Mouse (Mus musculus): Measurements from ENCODE around the gene Nkd1.
A peak's percentile ranks its signal among the peaks of the same experiment; 100 is the strongest.

Gene Nkd1

DNA sequence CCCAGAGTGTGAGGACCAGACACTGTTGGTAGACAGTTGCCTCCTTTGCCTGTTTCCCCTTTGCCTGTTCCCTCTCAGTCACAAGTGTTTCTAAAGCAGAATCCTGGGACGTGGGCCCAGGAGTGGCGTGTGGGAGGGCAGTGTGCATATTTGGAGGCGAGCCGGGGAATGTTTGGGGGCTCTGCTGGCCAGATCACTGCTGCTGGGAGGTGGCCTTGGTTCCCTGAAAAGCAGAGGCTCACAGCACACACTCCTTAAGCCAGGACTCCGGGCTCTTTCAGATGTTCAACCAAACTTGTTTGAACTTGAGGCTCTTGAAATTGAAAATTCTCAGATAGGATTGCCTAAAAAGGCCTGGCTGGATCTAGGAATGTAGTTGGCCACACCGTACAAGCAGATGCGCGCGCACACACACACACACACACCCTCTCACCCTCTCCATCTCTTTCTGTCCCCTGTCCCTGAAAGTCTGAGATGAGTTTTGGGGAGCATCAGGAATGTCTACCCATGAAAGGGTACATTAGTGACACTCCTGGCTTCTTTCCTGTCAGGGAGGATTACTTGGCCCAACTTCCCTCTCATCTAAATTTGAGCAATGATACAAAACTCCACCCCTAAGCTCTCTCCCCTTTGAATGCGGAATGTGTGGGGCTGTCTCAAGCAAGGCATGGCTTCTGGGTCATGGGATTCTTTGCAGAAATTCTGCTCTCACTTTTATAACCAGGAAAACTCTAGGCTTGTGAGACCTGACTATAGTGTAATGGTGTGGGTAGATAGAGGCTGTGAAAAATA lies 55.4 kb downstream of the Nkd1 start:
- no peak for DNase-seq (ENCODE audit: low read depth)

GRCm38 (mm10) chr8:88577666-88578065 lies 56.5 kb downstream of the Nkd1 start:
- no peak for DNase-seq (ENCODE audit: low read depth)

GRCm38 (mm10) chr8:88578413-88579175 lies 57.4 kb downstream of the Nkd1 start:
- no peak for DNase-seq (ENCODE audit: low read depth)

DNA sequence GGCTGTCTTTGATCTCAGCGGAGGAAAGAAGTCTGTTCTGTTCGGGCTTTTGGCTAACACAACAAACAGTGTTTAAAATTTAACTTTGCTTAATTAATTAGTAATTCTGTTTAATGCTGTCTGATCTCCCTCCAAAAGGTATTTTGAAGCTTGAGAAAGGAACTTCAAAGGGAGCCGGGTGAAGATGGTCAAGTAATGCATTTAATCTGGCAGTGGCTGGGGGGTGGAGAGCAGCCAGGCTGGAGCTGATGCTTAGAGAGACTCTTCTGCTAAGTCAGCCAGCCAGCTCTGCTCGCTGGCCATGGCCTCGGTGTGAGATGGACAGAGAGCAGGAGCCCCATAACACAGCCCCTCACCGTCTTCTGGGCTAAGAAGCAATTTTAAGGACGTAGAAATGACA lies 58.1 kb downstream of the Nkd1 start:
- DNase-seq (ENCODE audit: low read depth): no peak

GRCm38 (mm10) chr8:88579668-88580330 lies 58.6 kb downstream of the Nkd1 start:
- no peak for DNase-seq (ENCODE audit: low read depth)

GRCm38 (mm10) chr8:88580785-88581184 lies 59.6 kb downstream of the Nkd1 start:
- DNase-seq (ENCODE audit: low read depth): no peak

- DNase-seq (ENCODE audit: low read depth): no peak
These were observed 62.7 kb downstream of the Nkd1 start for GRCm38 (mm10) chr8:88583863-88584262.

DNA sequence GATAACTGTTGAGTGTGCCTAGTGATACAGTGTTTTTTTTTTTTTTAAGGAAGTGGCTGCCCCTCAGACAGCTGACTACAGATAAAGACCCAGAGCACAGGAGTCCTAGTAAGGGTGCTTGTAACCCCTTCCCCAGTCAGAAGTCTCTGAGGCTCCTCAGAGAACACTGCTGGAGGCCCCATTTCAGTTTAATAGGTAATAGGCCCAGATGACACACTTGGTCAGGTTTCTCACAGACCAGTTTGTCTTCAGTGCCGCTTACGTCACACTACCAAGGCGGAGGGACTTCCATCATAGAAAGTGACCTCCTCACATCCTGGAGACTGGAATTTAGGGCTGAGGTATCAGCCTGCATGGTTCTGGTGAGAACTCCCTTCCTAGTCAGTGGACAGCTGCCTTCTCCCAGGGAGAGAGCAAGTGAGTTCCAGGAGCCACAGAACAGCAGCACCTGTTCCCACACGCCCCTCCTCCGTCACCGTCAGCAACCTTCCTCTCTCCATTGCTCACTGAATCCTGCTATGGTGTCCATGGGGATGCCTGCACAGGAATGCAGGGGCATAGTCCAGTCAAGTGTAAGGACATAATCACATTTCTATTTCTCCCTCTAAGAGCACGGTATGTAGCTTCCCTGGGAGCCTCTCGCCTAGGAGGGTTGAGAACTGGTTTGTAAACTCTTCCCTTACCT lies 67.2 kb downstream of the Nkd1 start:
- DNase-seq (ENCODE audit: low read depth): no peak

DNA sequence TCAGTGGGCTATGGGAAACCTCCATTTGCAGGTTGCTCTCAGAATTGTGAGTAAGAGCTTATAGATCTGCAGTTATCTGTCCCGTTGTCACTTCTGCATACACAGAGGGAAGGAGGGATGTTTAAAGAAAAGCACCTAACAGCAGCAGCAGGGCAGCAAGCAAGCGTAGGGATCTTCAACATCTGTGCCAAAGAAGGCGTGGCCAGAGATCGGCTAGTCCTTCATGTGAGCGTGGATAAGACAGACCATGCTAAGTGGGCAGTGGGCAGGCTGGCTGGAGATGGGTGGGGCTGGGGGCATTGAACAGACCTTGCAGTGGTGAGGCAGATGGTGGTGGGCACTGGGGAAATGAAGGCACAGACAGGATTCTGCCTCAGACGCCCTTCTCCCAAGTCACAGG lies 69.1 kb downstream of the Nkd1 start:
- DNase-seq (ENCODE audit: low read depth): no peak

GRCm38 (mm10) chr8:88593947-88594346 lies 72.8 kb downstream of the Nkd1 start:
- DNase-seq (ENCODE audit: low read depth): no peak

DNA sequence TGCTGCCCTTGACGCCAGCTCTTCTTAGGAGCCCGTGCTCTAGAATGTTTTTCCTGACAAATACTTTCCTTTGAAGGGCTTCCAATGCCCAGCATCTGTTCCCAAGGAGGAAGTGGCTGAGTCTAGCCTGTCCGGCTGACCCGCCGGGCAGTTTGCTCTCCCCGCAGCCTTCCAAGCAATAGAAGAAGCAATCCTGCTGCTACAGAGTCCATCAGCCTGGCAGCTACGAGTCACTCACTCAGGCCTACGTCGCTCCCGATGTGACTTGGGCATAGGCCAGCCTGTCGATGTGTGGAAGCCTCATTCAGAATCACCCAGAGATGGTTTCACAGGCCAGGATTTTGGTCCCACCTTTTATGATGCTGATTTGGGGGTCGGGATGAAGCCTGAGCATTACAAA lies 74.9 kb downstream of the Nkd1 start:
- DNase-seq (ENCODE audit: low read depth): no peak

DNA sequence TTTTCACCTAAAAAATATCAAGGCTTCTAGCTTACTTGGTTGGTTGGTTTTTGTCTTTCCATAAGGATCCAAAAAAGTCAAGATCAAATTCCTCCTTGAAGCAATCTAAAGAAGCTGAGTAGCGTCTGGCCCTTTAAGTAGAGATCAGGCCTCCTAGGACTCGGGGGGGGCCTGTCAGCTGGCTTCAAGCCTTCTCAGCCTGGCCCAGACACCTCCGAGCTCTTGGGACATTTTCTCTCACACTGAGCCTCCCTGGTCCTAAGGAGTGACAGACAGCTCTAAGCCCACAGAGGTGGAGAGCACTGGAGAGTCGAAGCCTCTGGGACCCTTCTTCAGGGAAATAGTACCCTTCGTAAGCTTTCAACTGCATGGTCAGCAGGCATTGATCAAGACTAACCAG lies 77.4 kb downstream of the Nkd1 start:
- no peak for DNase-seq (ENCODE audit: low read depth)

- no peak for DNase-seq (ENCODE audit: low read depth)
These were observed 78.3 kb downstream of the Nkd1 start for GRCm38 (mm10) chr8:88599491-88599890.

GRCm38 (mm10) chr8:88603446-88603989 lies 82.4 kb downstream of the Nkd1 start:
- DNase-seq (ENCODE audit: low read depth): no peak

DNA sequence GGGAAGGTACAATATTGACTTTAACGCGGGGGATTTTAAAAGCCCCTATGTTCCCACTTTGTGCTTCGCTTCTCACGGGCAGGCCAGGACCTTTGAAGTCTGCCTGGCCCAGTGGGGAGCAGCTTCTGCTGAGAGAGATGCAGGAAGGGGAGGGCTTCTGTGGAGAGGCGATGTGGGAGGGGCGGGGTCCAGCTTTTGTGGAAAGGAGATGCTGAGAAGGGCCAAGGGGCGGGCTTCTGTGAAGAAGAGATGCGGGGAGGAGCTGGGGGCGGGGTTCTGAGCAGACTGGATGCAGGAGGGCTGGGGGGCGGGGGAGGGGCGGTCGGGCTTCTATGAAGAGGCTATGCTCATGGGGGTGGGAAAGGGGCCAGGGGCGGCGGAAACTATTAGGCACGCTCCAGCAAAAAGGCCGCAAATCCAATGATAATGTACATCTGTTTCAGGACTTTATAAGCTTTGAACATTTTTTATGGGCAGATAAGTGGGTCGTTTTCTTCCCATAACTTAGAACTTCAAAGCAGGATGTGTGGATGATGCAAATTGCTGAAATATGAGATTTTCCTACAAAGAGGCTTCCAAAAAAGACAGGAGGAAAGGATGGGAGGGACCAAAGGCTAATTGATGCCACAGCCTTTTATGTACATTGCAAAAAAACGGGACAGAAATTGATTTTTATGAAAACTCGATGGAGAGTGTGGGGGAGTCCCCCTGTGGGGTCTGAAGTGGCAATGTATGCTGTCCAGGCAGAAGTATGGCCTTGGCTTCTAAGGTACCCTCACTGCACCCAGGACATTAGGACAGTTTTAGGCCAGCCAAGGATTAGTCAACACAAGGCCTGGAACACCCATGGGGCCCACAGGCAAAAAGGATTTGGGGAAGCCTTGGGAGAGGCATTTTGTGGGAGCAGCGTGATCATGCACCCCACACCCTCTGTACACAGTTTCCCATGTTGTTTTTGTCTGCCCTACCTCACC lies 83.2 kb downstream of the Nkd1 start:
- DNase-seq (ENCODE audit: low read depth): peak; percentile 37

DNA sequence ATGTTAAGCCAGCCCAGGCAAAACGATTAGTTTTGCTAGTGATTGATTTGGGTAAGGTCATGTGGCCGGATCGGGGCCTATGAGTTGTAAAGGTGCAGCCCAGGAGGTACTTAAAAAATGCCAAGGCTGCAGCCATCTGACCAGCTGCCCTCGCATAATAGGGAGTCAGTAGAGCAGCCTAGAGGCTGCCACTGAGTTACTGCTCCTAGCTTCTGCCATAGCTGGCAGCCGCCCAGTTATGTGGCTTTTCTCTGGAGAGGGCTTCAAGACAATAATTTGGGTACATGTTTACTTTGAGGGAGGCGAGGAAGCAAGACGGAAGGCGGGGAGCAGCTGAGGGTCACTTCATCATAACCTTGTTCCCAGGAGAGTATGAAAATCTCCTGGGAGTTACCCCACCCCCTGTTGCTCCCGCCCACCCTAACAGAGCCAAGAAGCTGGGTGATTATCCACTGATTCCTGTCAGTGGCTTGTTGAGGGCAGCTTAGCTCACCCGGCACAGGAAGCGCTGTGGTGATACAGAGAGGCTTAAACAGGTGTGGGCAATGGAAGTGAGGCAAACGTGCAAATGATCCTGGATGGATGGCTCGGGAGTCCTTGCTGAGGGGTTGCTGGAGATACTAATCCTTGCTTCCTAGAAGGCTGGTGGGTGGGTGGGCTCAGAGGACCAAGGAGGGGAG lies 84.3 kb downstream of the Nkd1 start:
- DNase-seq (ENCODE audit: low read depth): no peak

DNA sequence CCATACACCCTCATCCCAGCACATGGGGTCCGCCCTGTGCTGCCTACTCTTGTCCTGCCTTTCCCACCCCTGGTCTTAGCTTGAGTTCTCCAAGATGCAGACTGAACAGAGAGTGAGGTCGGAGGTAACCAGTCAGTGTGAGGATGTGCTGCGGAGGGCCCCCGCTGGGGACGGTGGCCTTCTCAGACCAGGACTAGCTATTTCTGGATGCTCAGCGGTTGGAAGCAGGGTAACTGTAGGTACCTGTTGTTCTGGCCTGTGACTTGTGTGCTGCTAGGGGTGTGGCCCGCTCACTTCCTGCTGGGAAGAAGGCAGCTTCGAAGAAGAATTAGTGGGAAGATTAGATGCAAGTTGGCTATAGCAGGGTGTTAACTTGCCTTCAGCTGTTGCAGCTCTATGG lies 87.9 kb downstream of the Nkd1 start:
- DNase-seq (ENCODE audit: low read depth): no peak

GRCm38 (mm10) chr8:88610271-88610670 lies 89.1 kb downstream of the Nkd1 start:
- no peak for DNase-seq (ENCODE audit: low read depth)

DNA sequence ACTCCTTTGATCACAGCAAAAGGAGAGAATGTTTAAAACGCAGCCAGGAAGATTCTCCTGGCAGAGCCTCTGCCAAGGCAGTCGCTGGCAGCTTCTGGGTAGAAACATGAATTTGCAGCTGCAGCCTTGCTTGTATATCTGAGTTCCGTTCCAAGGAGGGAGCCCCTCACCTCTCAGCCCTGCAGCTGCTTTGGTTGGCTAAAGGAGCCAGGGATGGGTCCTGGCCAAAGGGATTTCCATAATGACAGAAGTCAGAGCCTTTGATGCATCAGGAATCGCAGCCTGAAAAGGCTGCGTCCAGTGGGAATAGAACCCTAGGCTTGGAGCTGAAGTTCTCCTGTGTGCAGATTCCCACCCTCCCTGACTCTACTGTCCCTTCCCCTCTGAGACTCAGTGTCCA lies 93.8 kb downstream of the Nkd1 start:
- no peak for DNase-seq (ENCODE audit: low read depth)

- DNase-seq (ENCODE audit: low read depth): no peak
These were observed 97.5 kb downstream of the Nkd1 start for GRCm38 (mm10) chr8:88618612-88619011.
